Mouse (Mus musculus) kidney, postnatal 0 days (tissue): ENCODE data around the gene Itga1. TPM values are rescaled to one million over a fixed set of nuclear protein-coding genes. Genes with fewer than 3 reads are reported as not detected.

Experiments used
- ATAC-seq: fragments of 200-750 bp; cut with Nextera tagmentation; replicated peaks from 2 replicates; pipeline ENCODE4 v1.8.0; 2017; ENCODE audit warnings: low read depth, moderate number of reproducible peaks, moderate TSS enrichment, moderate library complexity; ENCODE audit not compliant: low FRiP score
- DNase-seq: peaks from one replicate; pipeline ENCODE4 v3.0.0-alpha.2; 2016; ENCODE audit warnings: low spot score
- H3K27ac ChIP-seq: fragments of 300-500 bp; sonication (generic); 2 replicates; pipeline ENCODE4 v1.5.1; 2014; ENCODE audit warnings: mild to moderate bottlenecking
- H3K27me3 ChIP-seq: fragments of 300-500 bp; sonication (generic); 2 replicates; pipeline ENCODE4 v1.6.1; 2014; ENCODE audit warnings: low read length, mixed read lengths; ENCODE audit not compliant: insufficient read depth
- H3K36me3 ChIP-seq: fragments of 300-500 bp; sonication (generic); 2 replicates; pipeline ENCODE4 v1.6.1; 2014; ENCODE audit warnings: low read length, mixed read lengths; ENCODE audit not compliant: insufficient read depth
- H3K4me1 ChIP-seq: fragments of 300-500 bp; sonication (generic); replicated peaks from 2 replicates; pipeline ENCODE4 v1.6.1; 2014; ENCODE audit warnings: antibody characterized with exemption, low read length, mixed read lengths; ENCODE audit not compliant: insufficient read depth
- H3K4me2 ChIP-seq: fragments of 300-500 bp; sonication (generic); 2 replicates; pipeline ENCODE4 v1.6.1; 2014; ENCODE audit warnings: mild to moderate bottlenecking, low read length, moderate library complexity, mixed read lengths
- H3K4me3 ChIP-seq: fragments of 300-500 bp; sonication (generic); replicated peaks from 2 replicates; pipeline ENCODE4 v1.5.1; 2014; ENCODE audit warnings: low read depth, low read length
- H3K9ac ChIP-seq: fragments of 300-500 bp; sonication (generic); 2 replicates; pipeline ENCODE4 v1.6.1; 2014; ENCODE audit warnings: low read depth, low read length
- H3K9me3 ChIP-seq: fragments of 300-500 bp; sonication (generic); replicated peaks from 2 replicates; pipeline ENCODE4 v1.6.1; 2016; ENCODE audit warnings: low read length, inconsistent platforms, mixed read lengths
- CTCF ChIP-seq: IDR thresholded peaks from 2 replicates; pipeline ENCODE4 v1.5.1; 2016; ENCODE audit warnings: antibody characterized with exemption, low read depth, mild to moderate bottlenecking, moderate library complexity
- WGBS: fragments of 180-500 bp; shearing (Covaris S2); extraction: QIAGEN DNeasy Blood & Tissue Kit; methylation state at CpG from one replicate; pipeline ENCODE4 v1.1.7; 2014; 5-methylcytosine and 5-hydroxymethylcytosine counted together
- polyA plus RNA-seq: library from polyadenylated mRNA; unstranded; fragments of >200 nt; fragmentation: Nextera tagmentation; extraction: Ambion mirVana; gene quantifications from 2 replicates; pipeline ENCODE4 v1.2.1, GENCODE M21; 2015

Gene Itga1
- polyA plus RNA-seq, 1 experiment from 2014 or later: 27.1 TPM

DNA sequence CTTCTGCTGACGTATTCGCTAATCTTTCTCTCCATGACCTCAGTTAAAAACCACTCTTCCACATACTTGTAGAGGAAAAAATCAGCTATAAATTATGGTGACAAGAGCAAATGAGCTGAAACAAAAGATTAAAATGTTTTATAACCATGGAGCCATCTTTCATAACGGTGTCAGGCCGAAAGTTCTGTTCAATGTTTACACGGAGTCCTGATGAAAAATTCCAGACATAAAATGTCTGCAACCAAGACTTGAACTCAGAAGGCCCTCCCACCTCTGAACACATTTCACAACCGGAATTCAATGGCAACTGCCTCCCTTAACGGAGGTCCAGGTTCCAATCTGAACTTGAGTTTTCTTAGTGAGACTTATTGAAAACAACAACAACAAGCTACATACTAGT lies 19.4 kb downstream of the Itga1 start:
- no peak for TF ChIP-seq CTCF
- Histone ChIP-seq H3K4me3 (no peak overlapping the region), H3K4me1 (no peaks in the 10 kb centered on the region; the same call in 1 of the 2 replicates), H3K9me3 (no peaks in the 10 kb centered on the region), H3K27ac (no peak overlapping the region), H3K9ac (no peak overlapping the region), H3K4me2 (no peak overlapping the region), H3K36me3 (no peaks in the 10 kb centered on the region; the same call in 1 of the 2 replicates), H3K27me3 (no peaks in the 10 kb centered on the region)
- DNase-seq: peak; percentile 82
- no peak for ATAC-seq
- 47% methylated on average over 7 of the region's 7 CpGs for WGBS

DNA sequence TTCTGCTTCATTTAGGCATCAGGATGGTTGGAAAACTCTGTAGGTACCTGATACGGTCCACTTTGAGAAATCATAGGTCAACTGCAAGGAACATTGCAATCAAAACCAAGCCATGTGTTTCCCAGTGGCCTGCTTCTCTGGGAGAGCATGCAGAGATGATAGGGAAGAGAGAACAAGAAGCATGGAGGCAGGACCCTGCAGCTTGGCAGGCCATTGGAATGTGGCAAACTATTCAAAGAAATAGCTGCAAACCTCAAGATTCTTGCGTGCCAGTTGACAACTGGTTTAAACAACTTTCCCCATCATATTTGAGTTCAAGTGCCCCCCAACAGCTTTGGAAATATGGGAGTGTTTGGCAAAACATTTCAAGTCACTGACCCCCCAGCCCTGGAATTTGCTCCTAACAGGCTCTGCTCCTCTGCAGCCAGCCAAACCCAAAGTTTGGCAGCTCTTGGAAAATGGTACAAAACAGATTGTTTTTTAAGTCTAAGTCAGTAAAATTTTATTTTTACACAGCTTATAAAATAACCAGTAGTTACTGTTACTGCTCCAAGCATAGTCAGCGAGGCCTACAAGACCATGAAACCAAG lies 21.7 kb downstream of the Itga1 start:
- Histone ChIP-seq H3K27me3 (no peaks in the 10 kb centered on the region), H3K9me3 (no peaks in the 10 kb centered on the region), H3K4me2 (no peak overlapping the region), H3K4me3 (no peak overlapping the region), H3K9ac (no peak overlapping the region), H3K27ac (no peak overlapping the region), H3K4me1 (no peaks in the 10 kb centered on the region; the same call in 1 of the 2 replicates), H3K36me3 (no peaks in the 10 kb centered on the region)
- WGBS: 88% methylated on average over 3 of the region's 3 CpGs
- TF ChIP-seq CTCF: no peak
- ATAC-seq (no peak), DNase-seq (no peak)

DNA sequence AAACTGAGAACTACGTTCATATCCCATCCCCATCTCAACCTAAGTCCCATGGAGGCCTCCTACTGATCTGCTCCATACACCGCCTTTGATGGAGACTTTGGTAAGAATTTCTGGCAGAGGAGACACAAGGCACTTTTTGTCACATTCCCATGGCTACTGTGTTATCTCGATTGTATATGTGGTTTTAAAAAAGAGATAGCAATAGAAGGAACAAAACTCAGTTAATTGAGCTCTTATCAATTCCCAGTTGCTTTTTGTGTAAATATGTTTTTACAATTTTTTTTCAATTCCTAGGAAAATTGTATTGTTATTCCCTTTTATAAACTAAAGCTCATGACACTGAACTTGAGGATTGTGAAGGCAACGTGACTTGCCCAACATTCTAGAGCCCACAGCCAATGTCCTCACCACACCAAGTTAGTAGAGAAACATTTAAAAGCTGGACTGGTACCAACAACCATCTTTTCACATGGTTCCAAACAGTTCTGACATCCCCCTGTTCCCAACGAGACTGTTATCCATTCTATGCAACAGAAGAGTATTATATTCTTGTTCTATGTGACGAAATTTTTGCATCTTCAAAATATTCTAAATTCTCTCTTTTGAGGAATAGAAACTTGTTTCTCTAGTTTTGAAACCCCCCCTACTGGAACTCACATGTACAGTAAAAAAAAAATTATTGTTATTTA lies 22.6 kb downstream of the Itga1 start:
- no peak for DNase-seq
- no peaks in the 10 kb centered on the region; the same call in 1 of the 2 replicates for H3K4me1 ChIP-seq
- WGBS: 88% methylated on average over 6 of the region's 6 CpGs
- no peak for TF ChIP-seq CTCF
- H3K36me3 ChIP-seq: no peaks in the 10 kb centered on the region
- H3K27ac ChIP-seq: no peak overlapping the region
- ATAC-seq: no peak
- H3K9ac ChIP-seq: no peak overlapping the region
- H3K9me3 ChIP-seq: no peaks in the 10 kb centered on the region
- H3K27me3 ChIP-seq: no peaks in the 10 kb centered on the region
- no peak overlapping the region for H3K4me2 ChIP-seq
- no peak overlapping the region for H3K4me3 ChIP-seq

GRCm38 (mm10) chr13:115077346-115078134 lies 24.2 kb downstream of the Itga1 start:
- Histone ChIP-seq H3K4me3 (no peak overlapping the region), H3K9ac (no peak overlapping the region), H3K9me3 (no peaks in the 10 kb centered on the region), H3K4me2 (no peak overlapping the region), H3K27me3 (no peaks in the 10 kb centered on the region), H3K27ac (no peak overlapping the region), H3K36me3 (no peaks in the 10 kb centered on the region), H3K4me1 (no peaks in the 10 kb centered on the region; the same call in 1 of the 2 replicates)
- ATAC-seq (no peak), DNase-seq (no peak)
- 70% methylated on average over 9 of the region's 9 CpGs for WGBS
- no peak for TF ChIP-seq CTCF

DNA sequence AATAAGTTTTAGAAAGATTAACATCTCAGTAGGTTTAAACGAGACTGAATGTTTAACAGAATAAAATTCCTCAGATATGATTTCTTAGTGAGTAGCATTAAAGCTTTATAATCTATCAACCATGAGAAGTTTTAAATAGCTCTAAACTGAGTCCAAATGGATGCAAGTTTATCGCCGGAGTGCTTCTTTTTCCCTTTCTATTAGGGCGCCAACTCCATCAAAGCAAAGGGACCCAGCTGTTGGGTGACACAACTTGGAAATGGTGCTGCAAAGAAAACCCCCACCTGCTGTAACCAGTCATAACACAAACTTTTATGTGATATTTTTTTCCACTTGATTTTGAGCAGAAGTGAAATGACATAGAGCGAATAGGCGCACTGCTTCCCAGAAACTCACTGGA lies 29.4 kb downstream of the Itga1 start:
- Histone ChIP-seq H3K36me3 (no peaks in the 10 kb centered on the region), H3K27me3 (no peaks in the 10 kb centered on the region), H3K4me3 (no peak overlapping the region), H3K4me2 (no peak overlapping the region), H3K4me1 (peaks cover 8% of the 10 kb centered on the region; the same call in 1 of the 2 replicates), H3K9me3 (no peaks in the 10 kb centered on the region), H3K27ac (no peak overlapping the region), H3K9ac (no peak overlapping the region)
- no peak for ATAC-seq
- TF ChIP-seq CTCF: no peak
- 62% methylated on average over 6 of the region's 6 CpGs for WGBS
- peak; percentile 61 for DNase-seq

GRCm38 (mm10) chr13:115071431-115071830 lies 30.3 kb downstream of the Itga1 start:
- Histone ChIP-seq H3K4me2 (no peak overlapping the region), H3K36me3 (no peaks in the 10 kb centered on the region), H3K9ac (no peak overlapping the region), H3K9me3 (no peaks in the 10 kb centered on the region), H3K4me3 (no peak overlapping the region), H3K4me1 (peaks cover 8% of the 10 kb centered on the region; the same call in 1 of the 2 replicates), H3K27me3 (no peaks in the 10 kb centered on the region), H3K27ac (no peak overlapping the region)
- DNase-seq: no peak
- ATAC-seq: no peak
- 68% methylated on average over 3 of the region's 3 CpGs for WGBS
- TF ChIP-seq CTCF: no peak
